Mouse (Mus musculus) liver, adult 2 months (tissue): ENCODE data around the gene Gm49405.

Experiments
- CTCF ChIP-seq: fragments of 200-500 bp; IDR thresholded peaks from 2 replicates; pipeline ENCODE4 v1.5.1; 2011; ENCODE audit warnings: low read depth, low read length, control low read depth
- POLR2A ChIP-seq: fragments of 200-500 bp; IDR thresholded peaks from 2 replicates; pipeline ENCODE4 v1.6.1; 2011; ENCODE audit warnings: low read length, control low read depth; ENCODE audit not compliant: insufficient read depth; ENCODE audit errors: extremely low read depth

DNA sequence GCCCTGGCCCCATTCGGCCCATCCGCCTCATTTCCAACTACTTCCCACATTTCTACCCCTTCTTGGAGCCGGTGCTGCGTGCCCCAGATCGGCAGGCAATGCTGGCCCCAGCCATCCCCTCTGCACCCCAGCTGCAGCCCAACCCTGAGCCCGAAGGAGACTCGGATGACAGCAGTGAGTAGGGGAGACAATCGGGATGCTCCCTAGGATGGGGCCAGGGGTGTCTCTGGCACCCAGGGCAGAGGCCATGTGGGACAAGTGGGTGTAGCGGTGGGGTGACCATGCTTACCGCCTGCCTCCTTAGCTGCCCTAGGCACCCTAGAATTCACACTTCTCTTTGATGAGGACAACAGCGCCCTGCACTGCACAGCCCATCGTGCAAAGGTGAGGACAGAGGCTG is 3.2 kb downstream of the Gm49405 start:
- TF ChIP-seq CTCF, result no peak
- no peak for TF ChIP-seq POLR2A
